Mouse (Mus musculus) kidney, postnatal 36 days (tissue): ENCODE data around the gene Pars2.

Experiments
- DNase-seq, 2 experiments: peaks; one replicate each; pipeline ENCODE4 v3.0.0; 2021 to 2022; ENCODE audit warnings: mixed read lengths in 2 of 2

Gene Pars2

DNA sequence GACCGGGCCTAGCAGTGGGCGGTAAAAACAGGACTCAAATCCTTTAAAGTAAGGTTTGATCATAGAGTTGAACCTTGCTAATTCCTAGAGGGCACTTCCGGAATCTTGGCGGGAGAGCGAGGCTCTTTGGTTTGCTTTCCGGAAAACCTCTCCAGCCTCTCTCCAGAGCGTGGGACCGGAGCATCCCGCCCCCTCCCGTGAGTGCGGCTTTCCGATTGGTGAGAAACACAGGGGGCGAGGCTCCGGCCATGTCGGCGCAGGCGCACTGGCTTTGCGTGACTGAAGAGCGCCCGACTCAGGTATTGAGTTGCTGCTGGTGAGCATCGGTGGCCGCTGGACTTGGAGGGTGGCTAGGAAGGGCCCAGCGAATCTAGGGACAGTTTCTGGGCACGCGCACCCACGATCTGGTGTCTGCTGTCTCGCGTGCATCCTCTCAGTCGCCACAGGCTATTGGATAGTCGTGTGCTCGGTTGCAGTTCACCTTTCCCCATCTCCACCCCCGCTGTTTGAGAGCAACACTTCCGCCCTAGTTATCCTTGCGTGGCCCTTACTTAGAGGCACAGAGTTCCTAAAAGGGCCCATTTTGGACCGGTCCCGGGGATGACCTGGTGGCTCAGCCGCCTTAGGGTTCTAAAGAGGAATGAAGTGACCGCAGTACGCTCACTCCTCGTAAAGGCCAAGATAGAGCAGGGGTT is at the start of gene Pars2:
Gene Pars2, plus strand, starts transcription at position 237 of the 695 bp plus-strand sequence.
- peak; percentile 98 for DNase-seq

DNA sequence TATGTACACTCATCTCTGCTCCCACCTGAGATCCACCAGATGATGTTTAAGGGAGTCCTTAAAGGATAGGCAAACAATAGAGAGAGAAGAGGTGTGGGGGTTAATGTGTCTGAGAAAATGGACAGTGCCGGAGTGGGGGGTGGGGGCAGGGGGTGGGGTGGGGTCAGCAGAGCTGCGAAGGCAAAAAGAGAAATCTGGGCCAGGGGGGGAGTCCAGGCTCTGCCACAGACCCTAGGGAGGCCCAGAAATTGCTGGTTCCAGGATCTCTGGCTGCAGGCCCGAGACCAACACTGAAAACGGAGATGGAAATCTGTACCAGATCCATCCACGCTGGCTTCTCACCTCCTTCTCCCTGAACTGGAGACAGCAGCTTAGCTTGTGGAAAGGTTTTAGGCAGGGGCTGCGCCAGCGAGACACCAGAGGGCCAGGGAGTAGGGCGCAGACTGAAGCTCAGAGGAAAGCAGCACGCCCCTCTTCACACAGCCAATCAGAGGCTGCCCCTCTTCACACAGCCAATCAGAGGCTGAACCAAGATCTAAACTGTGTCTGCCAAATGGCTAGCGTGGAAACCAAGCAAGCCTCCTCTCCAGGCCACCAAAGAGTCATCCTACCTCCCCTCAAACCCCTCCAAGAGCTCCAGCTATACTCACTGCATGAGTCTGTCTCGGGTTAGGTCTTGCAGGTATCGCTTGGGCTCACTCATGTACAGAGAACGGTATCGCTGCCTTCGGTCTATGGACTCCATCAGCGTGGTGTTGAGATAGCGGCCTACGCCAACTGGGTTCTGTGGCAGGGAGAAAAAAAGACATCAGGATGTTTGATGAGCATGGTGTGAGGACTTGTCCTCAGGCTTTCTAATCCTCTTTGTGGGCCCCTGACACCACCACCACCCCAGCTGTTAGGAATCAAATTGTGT is 44.0 kb upstream of the Pars2 start:
- no peak for DNase-seq

- peak; percentile 51 to 53 for DNase-seq
Measured at GRCm38 (mm10) chr4:106607905-106608304, 43.0 kb upstream of the Pars2 start.

GRCm38 (mm10) chr4:106613105-106613504 is 37.8 kb upstream of the Pars2 start:
- DNase-seq, result no peak

DNA sequence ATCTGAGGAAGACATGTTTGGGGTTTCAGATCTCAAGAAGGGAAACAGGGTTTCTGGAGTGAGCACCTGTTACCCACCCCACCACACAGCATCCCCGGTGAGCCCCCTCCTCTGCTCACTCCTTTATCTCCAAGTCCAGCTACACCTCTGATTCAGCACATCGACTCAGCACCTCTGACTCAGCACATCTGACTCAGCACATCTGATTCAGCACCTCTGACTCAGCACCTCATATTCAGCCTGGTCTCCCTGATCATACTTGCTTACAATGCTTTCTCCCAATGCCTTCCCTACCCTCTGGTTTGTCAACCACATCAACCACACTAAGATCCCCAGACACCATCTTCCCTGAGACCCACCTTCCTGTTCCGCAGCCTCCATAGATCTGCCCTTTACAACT is 37.3 kb upstream of the Pars2 start:
- peak in 1 of 2 experiments; percentile 34 for DNase-seq

DNA sequence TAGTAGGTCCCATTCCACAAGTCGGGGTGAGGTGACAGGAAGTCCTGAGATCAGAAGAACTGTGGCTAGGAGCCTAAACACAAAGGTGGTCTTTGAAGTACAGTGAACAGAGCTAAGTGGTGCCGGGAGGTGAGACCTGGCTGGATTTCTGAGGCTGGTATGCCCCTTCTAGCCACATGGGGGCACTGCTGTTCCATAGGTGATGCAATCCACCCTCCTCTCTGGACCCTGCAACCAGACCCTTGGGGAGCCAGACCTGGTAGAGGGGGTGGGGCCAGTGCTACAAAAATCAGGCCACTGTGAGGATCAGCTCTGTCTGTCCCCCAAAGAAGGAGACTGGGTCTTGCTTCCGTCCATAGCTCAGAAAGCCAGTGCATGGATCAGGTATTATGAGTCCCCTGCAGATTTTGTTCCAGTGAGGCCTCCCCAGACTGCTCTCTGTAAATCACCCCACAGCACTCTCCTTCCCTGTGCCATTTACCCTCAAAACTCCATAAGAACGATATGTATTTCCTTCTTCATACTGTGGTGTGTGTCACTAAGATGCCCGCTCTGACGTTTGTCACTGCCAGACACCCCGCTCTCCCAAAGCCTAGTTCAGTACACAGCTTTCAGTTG is 36.6 kb upstream of the Pars2 start:
- peak; percentile 55 to 82 for DNase-seq

- no peak for DNase-seq
Measured at GRCm38 (mm10) chr4:106614881-106615280, 36.0 kb upstream of the Pars2 start.

GRCm38 (mm10) chr4:106615637-106616036 is 35.2 kb upstream of the Pars2 start:
- no peak for DNase-seq

DNA sequence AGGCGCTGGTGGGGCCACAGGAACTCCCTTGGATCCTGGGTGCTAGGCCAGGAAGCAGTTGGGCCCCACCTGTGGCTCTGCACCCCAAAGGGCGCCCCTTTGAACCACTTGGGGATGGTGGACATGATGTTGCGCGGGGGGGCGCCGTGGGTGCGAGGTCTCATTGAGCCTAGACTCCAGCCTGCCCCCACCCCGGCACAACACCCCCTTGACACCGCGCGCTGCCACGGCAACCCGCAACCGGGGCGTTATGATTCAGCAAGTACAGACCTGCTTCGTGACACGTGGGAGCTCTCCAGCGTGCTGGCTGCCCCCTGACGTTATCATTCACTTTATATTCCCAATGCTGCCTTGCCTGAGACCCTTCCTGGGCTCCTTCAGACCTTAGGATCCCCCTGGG is 33.8 kb upstream of the Pars2 start, which contains the start of gene Lexm:
Gene Lexm, minus strand, starts transcription at position 186 of the 400 bp plus-strand sequence.
- peak in 1 of 2 experiments; percentile 33 for DNase-seq

DNA sequence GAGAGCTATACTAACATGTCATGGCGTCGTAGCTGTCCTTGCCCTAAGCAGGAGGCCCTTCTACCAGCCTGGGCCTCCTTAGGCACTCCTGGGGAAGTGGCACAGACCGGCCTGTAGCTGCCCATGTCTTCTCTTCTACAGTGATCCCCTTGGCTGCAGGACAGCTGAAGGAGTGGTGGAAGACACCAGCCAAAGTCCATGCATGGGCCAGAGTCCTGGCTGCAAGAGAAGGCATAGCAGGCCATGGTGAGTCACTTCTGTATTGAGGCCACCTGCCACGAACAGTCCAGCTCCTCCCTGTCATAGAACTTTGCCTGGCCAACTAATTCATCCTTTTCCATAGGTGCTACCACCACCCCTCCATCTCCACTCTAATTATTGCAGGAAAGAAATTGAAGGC is 32.0 kb upstream of the Pars2 start:
- peak in 1 of 2 experiments; percentile 48 for DNase-seq

- DNase-seq, result peak; percentile 70 to 76
Measured at GRCm38 (mm10) chr4:106621428-106621827, 29.4 kb upstream of the Pars2 start.

DNA sequence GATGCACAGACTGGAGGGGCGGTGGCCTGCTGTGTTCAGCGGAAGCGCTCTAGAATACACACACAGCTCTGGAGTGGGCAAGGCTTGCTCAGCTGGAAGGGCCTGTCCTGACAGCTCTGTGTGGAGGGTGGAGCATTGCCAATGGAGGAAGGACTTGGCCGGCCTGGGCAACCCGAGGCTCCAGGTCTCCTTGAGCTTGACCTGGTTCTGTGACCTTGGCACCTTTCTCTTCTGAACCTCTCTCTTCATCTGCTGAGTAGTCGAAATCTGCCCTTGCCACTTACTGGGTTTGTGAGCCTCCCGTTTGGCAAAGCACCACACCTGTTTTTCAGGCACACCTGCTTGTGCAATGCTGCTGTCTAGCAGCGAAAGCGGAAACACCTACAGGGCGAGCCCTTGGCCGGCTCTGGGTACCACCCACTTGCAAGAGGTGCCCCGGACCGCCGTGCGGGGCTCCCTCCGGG is 28.8 kb upstream of the Pars2 start, which contains the start of gene Ttc22:
Gene Ttc22, plus strand, starts transcription at position 403 of the 464 bp plus-strand sequence.
- DNase-seq, result peak; percentile 86 to 90

DNA sequence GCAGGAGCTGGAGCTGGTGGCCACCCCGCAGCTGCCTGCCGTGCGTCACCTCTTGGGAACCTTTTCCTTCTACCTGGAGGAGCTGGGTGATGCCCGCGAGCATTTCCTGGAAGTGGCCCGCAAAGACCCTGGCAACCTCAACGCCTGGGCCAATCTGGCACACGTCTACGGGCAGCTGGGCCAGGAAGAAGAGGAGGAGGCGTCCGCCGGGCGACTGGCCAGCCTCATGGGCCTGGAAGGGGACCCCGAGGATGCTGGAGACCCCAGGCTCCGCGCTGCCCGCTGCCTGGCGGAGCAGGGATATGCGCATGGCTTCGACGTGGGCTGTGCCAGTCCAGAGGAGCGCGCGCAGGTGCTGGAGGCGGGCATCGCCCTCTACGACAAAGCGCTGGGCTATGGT is 28.2 kb upstream of the Pars2 start:
- no peak for DNase-seq

GRCm38 (mm10) chr4:106624271-106624670 is 26.6 kb upstream of the Pars2 start:
- DNase-seq, result peak in 1 of 2 experiments; percentile 46

GRCm38 (mm10) chr4:106627809-106628208 is 23.1 kb upstream of the Pars2 start:
- peak in 1 of 2 experiments; percentile 24 for DNase-seq

- peak; percentile 70 to 81 for DNase-seq
Measured at GRCm38 (mm10) chr4:106628650-106629360, 22.1 kb upstream of the Pars2 start.

- peak in 1 of 2 experiments; percentile 17 for DNase-seq
Measured at GRCm38 (mm10) chr4:106629374-106629773, 21.5 kb upstream of the Pars2 start.

DNA sequence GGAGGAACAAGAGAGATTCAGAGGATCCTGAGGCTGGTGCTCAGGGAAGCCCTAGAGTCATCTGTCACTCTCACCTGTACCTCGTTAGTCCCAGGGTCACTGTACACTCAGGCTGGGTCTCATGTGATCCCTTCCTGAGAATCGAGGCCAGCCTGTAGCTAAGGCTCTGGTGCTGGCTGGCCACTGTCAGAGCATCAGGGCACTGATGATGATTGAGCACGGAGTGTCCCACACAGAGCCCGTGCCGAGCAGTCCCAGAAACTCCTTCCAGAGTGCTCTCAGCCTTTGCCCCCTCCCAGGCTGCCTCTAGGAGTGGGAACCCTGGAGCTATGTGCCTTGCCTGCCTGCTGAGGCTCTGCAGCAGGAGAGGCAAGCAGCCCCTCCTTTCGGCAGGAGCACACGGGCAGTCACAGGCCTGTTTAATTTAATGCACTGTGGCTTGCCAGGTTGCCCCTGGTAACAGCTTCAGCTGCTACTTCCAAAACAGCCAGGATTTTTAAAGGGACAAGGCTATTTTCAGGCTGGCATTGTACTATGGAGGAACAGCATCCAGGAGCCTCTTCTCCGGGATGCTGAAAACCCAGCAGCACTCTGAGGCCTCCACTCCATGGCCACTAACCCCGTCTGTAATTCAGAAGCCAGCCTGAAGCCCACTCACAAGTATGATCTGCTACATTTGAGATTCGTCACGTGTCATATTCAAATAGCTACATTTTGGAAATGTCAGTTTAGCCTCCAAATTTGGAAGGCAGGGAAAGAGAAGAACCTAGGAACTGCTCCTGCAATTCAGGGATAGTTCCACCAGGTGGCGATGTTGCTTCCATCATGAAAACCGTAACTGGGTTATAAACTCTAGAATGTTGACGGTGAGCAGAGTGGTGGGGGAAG is 20.3 kb upstream of the Pars2 start:
- DNase-seq, result peak; percentile 70 to 84

GRCm38 (mm10) chr4:106632313-106632712 is 18.6 kb upstream of the Pars2 start:
- no peak for DNase-seq

DNA sequence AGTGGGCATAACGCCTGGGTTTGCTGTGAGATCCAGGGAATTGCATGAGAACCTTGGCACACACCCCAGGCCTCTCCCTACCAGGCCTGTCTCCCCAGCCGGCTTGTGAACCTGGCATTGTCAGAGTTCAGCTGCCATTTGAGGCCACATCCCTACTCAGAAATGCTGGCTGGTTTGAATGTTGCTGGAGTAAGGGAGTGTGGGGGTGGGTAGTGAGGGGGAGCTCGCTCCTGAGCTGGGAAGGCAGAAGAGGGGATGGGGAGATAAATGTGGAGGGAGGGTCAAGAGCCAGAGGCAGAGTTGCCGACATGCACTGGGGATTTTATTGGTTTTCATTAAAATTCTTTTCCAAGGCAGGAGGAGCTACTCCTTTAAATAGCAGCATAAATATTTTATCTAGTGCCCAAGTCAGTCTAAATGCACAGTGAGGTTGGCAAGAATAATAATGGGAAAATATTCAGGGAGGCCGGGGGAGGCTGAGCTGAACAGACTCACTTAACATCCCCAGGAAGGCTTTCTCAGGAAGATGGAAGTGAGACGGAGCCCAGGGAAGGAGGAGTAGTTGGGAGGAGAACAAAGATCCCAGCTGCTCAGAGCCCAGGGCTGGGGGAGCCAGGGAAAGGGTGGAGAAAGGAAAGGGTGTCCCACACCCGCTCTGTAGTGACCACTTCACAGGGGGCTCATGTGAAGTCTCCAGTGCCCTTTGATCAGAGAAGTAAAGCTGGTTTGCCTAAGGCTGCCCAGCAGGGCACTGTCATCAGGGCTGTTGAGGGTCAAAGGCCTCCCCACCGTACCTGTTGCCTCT is 17.4 kb upstream of the Pars2 start:
- peak in 1 of 2 experiments; percentile 16 for DNase-seq
